Mouse (Mus musculus): ENCODE results near the gene Adamts13. TPM values are rescaled to one million over a fixed set of nuclear protein-coding genes. Genes with fewer than 3 reads are reported as not detected.

Gene Adamts13
- total RNA-seq, 1 experiment from 2014 or later, result 2.1 TPM

DNA sequence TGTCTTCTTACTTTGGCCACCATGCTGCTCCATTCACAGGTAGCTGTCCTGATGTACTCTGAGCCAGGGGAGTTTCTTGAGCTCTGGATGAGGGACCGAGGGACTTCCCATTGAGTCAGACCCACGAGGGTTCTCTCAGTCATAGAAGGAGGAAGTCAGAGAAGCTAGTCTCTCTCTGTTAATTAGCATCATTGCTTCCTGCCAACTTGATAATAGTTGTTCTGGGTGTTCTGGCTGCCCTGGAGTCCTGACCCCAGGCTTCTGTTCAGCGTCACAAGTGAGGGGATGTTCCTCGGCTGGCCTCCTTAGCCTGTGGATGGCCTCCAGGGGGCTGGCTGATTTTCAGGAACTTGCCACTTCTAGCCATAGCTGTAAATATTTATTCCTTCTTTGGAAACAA is 744 bp downstream of the Adamts13 start:
- DNase-seq, result no peak

DNA sequence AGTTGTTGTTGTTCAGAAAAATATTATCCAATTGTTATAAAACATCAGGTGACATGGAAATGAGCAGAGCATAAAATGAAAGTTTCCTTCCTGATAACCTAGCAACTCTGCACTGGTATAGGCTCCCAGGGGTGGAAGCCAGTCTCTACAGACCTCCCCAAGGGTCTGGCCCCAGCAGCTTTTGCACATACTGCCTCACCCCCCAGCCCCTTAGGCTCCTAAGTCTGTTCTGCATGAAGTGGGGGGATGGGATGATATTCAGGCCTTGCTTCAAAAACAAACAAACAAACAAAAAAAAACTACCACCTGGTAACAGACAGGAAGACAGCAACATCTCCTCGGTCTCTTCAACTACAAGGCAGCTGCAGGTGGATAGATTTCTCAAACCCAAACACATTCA is 7.1 kb downstream of the Adamts13 start:
- DNase-seq, result no peak

DNA sequence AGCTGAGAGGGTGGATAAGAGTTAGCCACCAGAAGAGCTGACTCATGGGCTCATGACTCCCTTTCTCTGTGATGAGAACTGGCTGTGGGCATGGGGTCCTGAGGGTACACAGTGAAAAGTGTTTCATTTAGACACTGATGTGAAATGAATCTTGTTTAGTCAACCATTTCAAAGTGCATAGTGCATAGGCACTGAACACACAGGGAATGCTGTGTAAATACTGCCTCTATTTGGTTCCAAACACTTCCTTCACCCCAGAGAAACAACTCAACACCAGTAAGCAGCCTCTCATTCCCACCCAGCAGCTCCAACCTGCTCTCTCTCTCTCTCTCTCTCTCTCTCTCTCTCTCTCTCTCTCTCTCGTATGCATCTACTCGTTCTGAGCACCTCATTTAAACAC is 11.0 kb downstream of the Adamts13 start:
- no peak for DNase-seq

DNA sequence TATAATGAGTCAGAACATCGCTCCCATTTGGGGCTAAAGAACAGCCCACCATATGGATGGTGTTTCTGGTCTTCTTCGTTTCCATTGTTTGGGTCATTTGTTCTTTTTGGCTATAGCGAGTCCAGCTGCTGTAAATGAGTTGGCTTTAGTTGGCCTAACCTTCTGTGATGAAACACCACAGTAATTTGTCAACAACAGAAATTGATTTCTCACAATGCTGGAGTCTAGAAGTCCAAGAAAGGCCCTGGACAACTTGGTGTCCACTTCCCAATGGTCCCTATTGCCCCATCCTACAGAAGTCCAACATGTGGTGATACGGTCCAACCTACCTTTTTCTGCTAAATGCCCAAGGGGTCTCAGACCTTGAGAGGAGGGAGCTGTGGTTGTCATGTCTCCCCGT is 11.4 kb downstream of the Adamts13 start:
- DNase-seq, result no peak

DNA sequence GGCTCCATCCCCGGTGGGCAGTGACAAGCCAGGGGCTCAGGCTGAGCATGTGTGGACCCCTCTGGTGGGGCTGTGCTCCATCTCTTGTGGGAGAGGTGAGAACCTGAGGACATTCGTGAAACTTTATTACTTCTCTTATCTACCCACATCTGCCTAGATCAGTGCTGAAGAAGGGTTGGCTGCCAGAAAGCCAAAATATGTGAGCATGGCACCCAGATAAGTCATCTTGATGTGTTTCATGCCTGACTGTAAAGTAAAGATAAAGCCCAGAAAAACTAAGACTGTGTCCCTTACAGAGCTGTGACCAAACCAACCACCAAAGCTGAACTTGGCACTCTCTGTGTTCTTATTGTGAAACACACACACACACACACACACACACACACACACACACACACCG is 20.7 kb downstream of the Adamts13 start:
- no peak for DNase-seq

DNA sequence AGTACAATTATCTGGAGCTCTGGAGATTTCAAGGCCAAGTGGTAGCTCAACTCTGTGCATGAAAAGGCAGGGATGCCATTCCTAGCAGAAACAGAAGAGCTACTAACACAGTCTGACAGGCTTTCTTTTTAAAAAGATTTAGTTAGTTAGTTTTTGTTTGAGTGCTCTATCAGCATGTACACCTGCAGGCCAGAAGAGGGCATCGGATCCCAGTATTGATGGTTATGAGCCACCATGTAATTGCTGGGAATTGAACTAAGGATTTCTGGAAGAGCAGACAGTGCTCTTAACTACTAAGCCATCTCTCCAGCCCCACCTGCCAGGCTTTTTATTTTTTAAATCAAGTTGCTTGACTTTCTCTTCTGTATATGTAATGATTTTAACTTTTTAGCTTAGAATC is 24.3 kb downstream of the Adamts13 start:
- DNase-seq, result no peak

DNA sequence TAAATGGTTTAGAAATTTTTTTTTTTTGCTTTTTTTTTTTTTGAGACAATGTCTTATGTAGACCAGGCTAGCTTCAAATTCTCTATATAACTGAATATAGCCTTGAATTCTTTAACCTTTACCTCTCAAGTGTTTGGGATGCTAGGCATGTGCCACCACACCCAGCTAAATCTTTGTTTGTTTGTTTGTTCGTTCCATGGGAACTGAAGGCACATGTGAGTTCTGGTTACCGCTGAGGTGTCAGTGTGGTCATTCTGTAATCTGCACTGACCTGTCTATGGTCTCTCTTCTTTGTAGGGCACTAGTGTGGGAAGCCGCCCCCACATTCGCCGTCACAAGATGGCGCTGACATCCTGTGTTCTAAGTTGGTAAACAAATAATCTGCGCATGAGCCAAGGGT is 24.8 kb downstream of the Adamts13 start:
- DNase-seq, result no peak

DNA sequence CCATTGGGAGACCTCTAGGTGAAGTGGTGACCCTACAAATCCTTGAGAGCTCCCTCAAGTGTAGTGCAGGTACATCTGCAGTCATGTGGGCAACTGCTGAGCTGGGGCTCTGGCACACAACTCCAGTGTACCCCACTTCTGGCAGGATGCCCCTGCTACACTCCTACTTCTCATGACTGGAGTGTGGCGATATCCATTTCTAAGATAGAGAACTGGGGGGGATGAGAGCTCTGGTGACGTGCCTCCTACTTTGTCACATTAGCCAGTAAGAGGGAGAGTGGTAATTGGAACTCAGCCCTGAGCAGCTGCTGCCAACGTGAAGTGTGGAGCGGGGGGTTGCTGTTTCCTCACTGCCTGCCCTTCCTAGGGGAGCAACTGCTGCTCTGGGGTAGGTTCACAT is 33.0 kb downstream of the Adamts13 start:
- DNase-seq, result no peak

DNA sequence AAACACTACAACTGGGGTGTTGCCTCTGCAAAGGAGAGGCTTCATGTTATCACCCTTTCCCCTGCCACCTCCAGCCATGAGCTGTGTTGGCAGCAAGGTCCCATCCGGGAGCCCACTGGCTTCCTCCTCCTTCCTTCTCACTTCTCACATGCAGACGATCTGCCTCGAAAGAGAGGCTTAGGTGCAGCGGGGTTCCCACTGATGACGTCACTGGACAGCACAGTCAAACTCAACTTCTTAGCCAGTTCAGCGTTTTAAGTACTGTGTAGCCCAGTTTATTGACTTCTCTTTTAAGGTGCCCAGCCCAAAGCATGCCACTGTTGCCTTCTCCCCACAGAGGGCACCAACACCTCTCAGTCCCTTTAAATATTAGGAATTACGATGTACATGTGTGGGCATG is 34.5 kb downstream of the Adamts13 start:
- no peak for DNase-seq

DNA sequence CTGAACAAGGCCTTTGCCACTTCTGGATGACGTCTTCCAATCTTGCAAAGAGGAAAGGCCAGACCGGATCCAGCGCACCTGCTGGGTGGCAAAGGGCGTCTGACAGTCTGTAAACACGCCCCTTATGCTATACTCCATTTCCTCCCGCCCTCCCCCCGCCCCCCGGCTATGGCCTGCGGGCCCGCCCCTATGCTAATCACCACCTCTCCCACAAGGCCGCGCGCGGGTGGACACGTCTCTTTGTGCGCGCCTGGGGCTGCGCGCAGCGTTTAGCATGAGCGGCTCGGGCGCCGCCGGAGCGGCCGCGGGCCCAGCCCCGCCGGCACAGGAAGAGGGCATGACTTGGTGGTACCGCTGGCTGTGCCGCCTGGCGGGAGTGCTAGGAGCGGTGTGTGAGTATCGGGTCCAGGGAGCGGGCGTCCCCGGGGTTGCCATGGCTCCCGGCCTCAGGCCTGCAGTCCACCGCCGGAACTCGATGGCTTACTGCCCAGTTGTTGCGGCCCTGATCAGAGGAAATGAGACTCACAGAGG is 36.6 kb downstream of the Adamts13 start, which contains the start of gene Cacfd1:
TSS of gene Cacfd1 (plus strand) at position 213 of the 531 bp plus-strand sequence.
- peak; percentile 94 for DNase-seq

DNA sequence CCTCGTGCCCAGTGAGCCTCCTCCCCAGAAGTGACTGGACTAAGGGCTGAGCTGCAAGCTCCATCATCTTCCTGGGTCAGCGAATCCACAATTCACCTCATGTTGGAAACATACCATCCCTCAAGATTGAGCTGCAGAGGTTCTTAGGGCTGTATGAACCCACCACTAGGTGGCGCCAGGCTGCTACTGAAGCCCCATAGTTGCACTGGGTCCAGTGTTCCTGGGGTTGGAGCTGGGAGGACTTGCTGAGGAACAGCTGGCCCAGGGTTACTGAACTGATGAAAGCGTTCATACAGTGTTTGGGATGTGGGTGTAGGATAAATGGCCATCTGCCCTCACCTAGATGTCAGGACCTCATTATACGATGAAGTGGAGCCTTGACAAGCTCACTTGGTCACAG is 44.6 kb downstream of the Adamts13 start:
- peak; percentile 85 for DNase-seq

DNA sequence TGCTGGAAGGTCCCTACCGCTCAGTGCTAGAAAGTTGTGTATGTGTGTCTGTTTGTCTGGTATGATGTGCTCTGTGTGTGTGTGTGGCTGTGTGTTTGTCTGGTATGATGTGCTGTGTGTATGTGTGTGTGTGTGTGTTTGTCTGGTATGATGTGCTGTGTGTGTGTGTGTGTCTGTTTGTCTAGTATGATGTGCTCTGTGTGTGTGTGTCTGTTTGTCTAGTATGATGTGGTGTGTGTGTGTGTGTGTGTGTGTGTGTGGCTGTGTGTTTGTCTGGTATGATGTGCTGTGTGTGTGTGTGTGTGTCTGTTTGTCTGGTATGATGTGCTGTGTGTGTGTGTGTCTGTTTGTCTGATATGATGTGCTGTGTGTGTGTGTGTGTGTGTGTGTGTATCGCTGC is 46.3 kb downstream of the Adamts13 start:
- no peak for DNase-seq

DNA sequence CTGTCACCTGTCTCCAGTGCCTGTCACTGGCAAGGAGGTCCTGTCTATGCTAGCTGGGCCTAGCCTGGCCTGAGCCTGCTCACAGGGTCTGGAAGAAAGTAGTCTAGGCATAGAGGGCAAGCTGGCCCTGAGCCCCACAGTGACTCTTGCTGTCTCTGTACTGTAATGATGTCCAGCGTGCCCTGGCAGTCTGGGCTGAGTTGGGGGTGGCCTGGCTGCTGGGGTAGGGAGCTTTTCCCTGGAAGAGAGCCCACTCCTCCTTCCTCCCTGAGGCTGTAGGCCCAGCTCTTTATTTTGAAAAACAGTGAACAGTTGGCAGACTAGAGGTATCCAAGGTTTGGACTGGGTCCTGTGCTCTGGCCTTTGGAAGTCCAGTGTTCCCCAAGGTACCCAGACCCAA is 47.9 kb downstream of the Adamts13 start:
- no peak for DNase-seq

DNA sequence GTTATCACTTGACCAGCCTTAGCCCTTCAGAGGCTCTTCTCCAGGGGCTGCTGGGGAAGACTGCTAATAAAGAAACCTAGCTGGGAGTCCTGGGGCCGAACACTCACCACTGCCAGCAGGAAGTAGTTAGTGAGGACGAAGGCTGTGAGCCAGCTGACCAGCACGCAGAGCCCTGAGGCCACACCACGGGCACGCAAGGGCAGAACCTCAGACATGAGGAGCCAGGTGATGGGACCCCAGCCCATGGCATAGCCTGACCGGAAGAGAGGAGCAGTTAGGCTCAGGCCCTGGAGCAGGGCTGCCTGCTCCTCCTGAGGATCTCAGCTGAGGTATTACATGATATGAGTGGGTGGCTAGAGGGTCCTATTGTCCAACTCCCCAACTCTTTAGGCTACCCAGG is 49.4 kb downstream of the Adamts13 start:
- DNase-seq, result no peak

DNA sequence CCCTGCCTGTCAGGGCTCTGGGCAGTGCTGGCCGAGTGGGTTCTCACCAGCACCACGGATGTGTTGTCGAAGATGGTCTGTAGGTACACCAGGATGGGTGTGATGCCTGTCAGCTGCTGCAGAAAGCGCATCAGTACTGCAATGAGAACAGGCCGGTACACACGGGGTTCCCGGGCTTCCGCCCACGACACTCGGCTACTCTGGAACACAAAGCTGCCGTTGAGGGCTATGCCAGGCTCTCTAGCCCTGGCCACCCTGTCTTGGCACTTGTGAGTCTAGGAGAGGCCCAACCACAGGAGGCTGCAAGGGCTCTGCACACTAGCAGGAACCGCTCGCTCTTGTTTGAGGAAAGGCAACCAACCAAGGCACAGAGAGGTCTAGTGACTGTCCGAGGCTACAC is 50.9 kb downstream of the Adamts13 start:
- DNase-seq, result no peak

DNA sequence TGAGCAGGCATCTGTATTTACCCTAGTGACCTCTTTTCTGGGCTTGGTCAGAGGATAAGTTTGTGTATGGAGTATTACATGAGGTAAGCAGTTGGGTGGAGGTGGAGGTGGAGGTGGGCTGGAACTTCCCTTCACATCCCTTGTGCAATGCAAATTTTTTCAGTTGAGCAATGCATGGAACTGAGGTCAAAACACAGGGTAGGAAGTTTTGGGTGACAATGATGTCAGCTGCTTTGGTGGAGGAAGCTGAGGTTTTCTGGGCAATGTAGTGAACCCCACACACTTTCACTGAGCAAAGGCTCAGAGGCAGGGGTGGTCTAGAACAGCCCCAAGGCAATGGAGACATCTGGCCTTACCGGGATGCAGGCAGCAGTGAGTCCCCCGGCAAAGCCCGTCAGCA is 52.3 kb downstream of the Adamts13 start:
- DNase-seq, result no peak

DNA sequence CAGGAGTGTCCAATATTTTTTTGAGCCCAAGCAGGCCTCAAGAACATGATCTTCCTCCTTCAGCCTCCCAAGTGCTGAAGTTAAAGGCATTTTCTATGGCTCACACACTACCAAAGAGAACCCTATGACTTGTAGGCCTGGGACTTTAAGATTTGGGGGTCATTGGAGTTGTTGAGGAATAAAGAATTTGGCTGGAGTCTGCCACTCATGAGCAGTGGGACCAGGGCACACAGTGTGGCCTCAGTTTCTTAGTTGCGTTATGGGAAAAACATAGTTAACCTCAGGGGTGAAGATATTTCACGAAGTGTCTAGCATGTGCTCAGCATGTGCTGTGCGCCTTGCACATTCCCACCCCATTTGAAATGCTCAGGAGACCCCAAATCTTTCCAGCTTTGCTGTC is 53.1 kb downstream of the Adamts13 start:
- DNase-seq, result no peak

DNA sequence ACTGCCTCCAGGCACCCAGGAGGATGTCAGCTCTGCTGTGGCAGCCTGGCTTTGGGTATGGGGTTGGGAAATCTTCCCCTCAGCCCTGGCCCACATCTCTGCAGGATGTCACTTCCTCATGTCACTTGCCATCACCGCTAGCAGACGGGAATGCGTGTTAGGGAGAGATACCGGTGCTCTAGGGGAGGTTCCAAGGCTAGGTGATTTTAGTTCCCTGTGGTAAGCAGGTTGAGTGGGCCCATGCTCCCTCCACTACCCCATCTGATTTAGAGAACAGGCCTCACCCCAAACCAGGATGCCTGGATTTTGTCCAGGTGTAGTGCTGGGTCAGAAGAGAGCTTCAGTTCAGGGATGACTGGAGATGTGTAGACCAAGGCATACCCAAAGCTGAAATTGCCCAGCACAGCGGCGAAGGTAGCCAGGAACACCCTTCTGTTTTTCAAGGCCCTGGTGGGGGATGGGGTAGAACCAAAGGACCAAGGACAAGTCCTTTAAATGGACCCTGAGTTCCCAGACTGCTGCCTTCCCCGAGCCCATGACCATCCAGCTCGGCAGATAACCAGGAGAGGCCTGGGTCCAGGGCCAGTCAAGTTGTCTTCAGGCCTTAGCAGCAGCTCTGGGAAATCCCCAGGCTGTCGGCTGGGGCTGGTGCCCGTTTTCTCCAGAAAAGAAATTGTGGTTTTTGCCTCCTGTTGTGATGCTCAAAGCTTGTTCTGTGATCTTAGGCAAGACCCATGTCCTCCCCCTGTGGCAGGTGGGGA is 53.8 kb downstream of the Adamts13 start:
- DNase-seq, result no peak

DNA sequence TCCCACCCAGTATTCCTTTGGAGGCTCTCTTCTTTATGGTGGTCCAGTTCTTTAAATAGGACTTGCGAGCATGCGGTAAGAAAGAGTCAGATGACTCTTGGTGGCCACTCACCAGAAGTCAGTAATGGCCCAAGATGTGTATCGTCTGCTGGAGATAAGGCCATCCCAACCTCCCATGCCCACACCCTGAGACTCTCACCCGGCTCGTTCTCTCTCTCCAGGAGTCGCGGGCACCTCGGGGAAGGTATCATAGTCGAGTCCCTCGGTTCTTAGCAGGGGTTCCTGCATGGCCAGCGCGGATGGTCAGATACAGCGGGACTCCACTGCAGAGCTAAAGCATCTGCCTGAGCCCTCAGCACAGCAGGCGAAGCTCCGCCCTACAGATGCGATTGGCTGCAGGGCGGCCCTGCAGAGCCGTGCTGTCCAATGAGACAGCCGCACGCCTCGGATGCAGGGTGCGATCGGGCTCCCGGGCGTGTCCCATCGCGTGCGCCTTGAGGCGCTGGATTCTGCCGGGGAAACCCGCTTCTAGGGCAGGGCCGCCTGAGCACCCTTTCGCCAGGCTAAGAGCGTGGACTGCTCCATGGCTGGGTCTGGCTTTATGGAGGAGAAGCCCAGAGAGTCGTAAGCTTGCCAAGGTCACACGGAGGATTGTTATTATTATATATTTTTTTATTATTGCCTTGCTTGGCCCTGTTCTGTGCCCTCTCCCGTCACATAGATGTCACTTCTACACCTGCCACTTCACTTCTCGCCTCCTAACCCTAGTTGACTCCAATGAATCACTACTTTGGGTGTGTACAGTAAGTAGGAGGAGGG is 54.6 kb downstream of the Adamts13 start, which contains the start of gene Slc2a6:
TSS of gene Slc2a6 (minus strand) at position 381 of the 819 bp plus-strand sequence.
- peak; percentile 93 for DNase-seq

DNA sequence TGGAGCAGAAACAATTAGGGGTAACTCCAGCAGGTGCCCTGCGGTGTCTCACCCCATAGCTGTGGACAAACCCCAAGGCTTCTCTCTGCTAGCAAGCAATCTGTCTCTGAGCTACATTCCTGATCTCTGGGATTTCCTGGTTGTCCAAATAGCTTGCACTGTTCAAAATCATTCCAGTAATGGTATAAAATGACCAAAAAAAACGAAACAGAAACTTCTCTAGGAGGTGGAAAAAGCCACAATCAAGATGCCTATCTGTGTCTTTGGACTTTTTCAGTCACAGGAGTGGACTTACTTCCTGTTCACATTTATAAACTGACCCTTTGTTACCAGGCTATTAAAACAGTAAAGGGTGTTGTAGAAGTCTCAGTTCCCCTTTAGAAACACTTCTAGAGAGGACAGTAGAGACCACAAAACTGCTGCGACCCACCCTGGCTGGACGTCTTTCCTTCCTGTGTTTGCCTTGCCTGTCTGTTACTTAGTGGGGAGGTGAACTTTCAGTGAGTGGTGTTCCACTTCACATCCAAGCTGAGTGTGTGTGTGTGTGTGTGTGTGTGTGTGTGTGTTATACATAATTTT is 55.3 kb downstream of the Adamts13 start:
- no peak for DNase-seq

DNA sequence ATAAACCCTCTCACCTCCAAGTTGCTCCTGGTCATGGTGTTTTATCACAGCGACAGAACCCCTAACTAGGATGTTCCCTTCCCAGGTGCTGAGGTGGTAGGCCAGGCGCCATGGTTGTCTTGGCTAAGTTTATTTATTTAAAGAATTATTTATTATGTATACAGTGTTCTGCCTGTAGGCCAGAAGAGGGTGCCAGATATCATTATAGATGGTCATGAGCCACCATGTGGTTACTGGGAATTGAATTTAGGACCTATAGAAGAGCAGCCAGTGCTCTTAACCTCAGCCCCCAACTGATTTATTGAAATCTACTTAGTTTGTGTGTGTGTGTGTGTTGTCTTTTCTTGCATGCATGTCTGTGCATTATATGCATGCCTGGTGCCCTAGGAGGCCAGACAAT is 59.1 kb downstream of the Adamts13 start:
- no peak for DNase-seq

DNA sequence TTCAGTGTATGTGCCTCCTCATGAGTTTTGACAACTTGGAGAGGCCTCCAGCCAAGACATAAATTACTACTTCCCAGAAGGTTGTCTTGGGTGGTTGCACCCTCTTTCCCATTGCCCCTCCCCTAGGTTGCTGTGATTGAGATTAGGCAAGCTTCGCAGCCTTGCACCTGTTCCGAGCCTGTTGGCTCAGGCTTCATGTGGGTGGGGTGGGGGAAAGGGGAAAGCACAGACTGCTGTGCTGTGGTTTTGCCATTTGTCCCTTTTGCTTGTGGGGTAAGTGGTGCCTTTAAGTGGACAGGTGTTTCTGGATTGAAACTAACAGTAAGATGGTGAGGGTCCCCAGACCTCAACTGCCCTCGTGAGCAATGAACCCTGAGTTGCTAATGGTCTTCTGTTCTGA is 62.8 kb downstream of the Adamts13 start:
- DNase-seq, result no peak

DNA sequence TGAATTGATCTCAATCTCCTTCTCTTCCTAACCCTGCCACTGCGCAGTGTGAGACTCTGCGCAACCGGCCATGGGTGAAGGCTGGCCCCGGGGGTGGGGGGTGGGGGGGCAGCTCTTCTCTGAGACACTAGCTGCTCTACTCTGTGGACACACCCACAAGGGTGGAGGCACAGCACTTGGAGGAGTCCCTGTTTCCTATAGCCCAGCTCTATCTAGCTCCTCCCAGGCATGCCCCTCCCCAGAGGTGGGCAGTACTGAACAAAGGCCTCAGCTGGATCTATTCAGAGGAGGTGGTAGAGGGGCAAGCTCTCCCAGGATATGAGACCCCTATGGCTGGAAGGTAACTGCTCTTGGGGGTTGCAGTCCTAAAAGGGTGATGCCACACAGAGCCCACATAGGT is 63.8 kb downstream of the Adamts13 start:
- no peak for DNase-seq

Data from adrenal gland, postnatal 14 days (tissue).